Mouse (Mus musculus): ENCODE data around the gene Shisal2a.

Gene Shisal2a

GRCm38 (mm10) chr4:108383183-108383714 is at the start of gene Shisal2a:
Shisal2a (minus strand) TSS chr4:108383349.
- peak; percentile 63 for DNase-seq (ENCODE audit: low read depth, low spot score)

GRCm38 (mm10) chr4:108431561-108431936 is 48.4 kb upstream of the Shisal2a start:
- no peak for DNase-seq (ENCODE audit: low read depth, low spot score)

GRCm38 (mm10) chr4:108430656-108431560 is 47.8 kb upstream of the Shisal2a start:
- DNase-seq (ENCODE audit: low read depth, low spot score): no peak

GRCm38 (mm10) chr4:108428341-108428721 is 45.2 kb upstream of the Shisal2a start:
- no peak for DNase-seq (ENCODE audit: low read depth, low spot score)

GRCm38 (mm10) chr4:108427719-108428340 is 44.7 kb upstream of the Shisal2a start:
- DNase-seq (ENCODE audit: low read depth, low spot score): no peak

- no peak for DNase-seq (ENCODE audit: low read depth, low spot score)
Observed at GRCm38 (mm10) chr4:108424587-108424986, 41.4 kb upstream of the Shisal2a start.

- DNase-seq (ENCODE audit: low read depth, low spot score): no peak
Observed at GRCm38 (mm10) chr4:108407621-108408020, 24.5 kb upstream of the Shisal2a start.

GRCm38 (mm10) chr4:108406861-108407401 is 23.8 kb upstream of the Shisal2a start, which contains the start of gene Gpx7:
Gpx7 (minus strand) TSS chr4:108406961.
- DNase-seq (ENCODE audit: low read depth, low spot score): no peak

GRCm38 (mm10) chr4:108406138-108406860 is 23.1 kb upstream of the Shisal2a start:
- peak; percentile 70 for DNase-seq (ENCODE audit: low read depth, low spot score)

GRCm38 (mm10) chr4:108405766-108406137 is 22.6 kb upstream of the Shisal2a start:
- DNase-seq (ENCODE audit: low read depth, low spot score): peak; percentile 86

GRCm38 (mm10) chr4:108403861-108404635 is 20.9 kb upstream of the Shisal2a start:
- no peak for DNase-seq (ENCODE audit: low read depth, low spot score)

- DNase-seq (ENCODE audit: low read depth, low spot score): no peak
Observed at GRCm38 (mm10) chr4:108400395-108400794, 17.2 kb upstream of the Shisal2a start.

GRCm38 (mm10) chr4:108394236-108394635 is 11.1 kb upstream of the Shisal2a start:
- no peak for DNase-seq (ENCODE audit: low read depth, low spot score)

GRCm38 (mm10) chr4:108392558-108392957 is 9.4 kb upstream of the Shisal2a start:
- no peak for DNase-seq (ENCODE audit: low read depth, low spot score)

- DNase-seq (ENCODE audit: low read depth, low spot score): no peak
Observed at GRCm38 (mm10) chr4:108391124-108391523, 8.0 kb upstream of the Shisal2a start.

- DNase-seq (ENCODE audit: low read depth, low spot score): no peak
Observed at GRCm38 (mm10) chr4:108388741-108389140, 5.6 kb upstream of the Shisal2a start.

GRCm38 (mm10) chr4:108387681-108388253 is 4.6 kb upstream of the Shisal2a start:
- peak; percentile 79 for DNase-seq (ENCODE audit: low read depth, low spot score)

- peak; percentile 51 for DNase-seq (ENCODE audit: low read depth, low spot score)
Observed at GRCm38 (mm10) chr4:108387106-108387505, 4.0 kb upstream of the Shisal2a start.

GRCm38 (mm10) chr4:108386087-108386486 is 2.9 kb upstream of the Shisal2a start:
- DNase-seq (ENCODE audit: low read depth, low spot score): peak; percentile 42

GRCm38 (mm10) chr4:108380146-108380545 is 3.0 kb downstream of the Shisal2a start:
- peak; percentile 92 for DNase-seq (ENCODE audit: low read depth, low spot score)
